10 mouse cellular contexts compared by ENCODE assay signal in the genomic region with DNA sequence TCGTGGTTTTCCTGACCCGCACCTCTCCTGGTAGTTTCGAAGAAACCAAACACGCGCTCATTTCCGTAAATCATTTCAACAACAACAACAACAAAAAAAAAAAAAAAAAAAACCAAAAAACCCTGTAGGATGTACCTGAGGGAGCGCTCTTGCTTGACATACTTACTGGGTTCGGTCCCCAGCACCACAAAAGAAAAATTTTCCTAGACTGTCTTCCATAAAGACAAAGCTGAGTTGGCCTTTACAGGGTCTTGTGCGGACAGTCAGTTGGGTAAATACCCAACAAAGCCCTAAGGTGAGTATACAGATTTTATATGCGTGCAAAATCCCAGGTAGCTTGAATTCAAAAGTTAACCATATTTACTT. TPM values are rescaled to one million over a fixed set of nuclear protein-coding genes. Genes with fewer than 3 reads are reported as not detected.
DNase-seq lines count a peak whose midpoint lies in the region; ATAC-seq and TF ChIP-seq lines count a peak whose summit lies in the region.
"Had no signal": no experiment of that assay in that cellular context is flagged by ENCODE, and none has a peak within 500 bp of the region (broad histone marks: within the 10 kb centered on the region; RNA-seq: fewer than 3 reads in every experiment).

No protein-coding gene starts in this region.

- ATAC-seq in erythroblast, adult 5-6 weeks (replicated peaks; ENCODE audit: low FRiP score, poor library complexity, severe bottlenecking): no peak
- peak; percentile 27; the same call in 1 of the 2 replicates for ATAC-seq in liver, embryonic 11.5 days (replicated peaks; ENCODE audit: low FRiP score)
- no peak for ATAC-seq in monocyte, adult 5-6 weeks (replicated peaks; ENCODE audit: insufficient number of reproducible peaks, low FRiP score, low TSS enrichment, poor library complexity, severe bottlenecking)

- no peak for TF ChIP-seq CTCF in spleen, adult 2 months (IDR thresholded peaks at IDR 0.05; ENCODE audit: extremely low read depth, insufficient read depth, insufficient read length, insufficient replicate concordance)

- DNase-seq in spleen, adult 2 months (ENCODE audit: low read depth in 1 of 2, low spot score in 2 of 2): no peak
- DNase-seq in spleen, postnatal 36 days (ENCODE audit: low spot score in 2 of 2): no peak
- no peak for DNase-seq in liver, embryonic 11.5 days (ENCODE audit: low spot score)
- DNase-seq in MN1 (ENCODE audit: low spot score): no peak
- no peak for DNase-seq in right cerebral cortex, postnatal 10 days (ENCODE audit: low spot score in 2 of 2)

- H3K27me3 ChIP-seq in erythroblast, embryonic 14.5 days (ENCODE audit: control insufficient read depth): no peaks in the 10 kb centered on the region
- no peaks in the 10 kb centered on the region for H3K27me3 ChIP-seq in spleen, adult 2 months (ENCODE audit: control insufficient read depth, insufficient read depth, low read length)
- no peaks in the 10 kb centered on the region for H3K27me3 ChIP-seq in liver, embryonic 11.5 days (replicated peaks; ENCODE audit: control insufficient read depth, insufficient read depth, low read length)

- peak overlapping the region; percentile 81 for H3K4me3 ChIP-seq in erythroblast, embryonic 14.5 days (replicated peaks)
- peak overlapping the region; percentile 73 for H3K4me3 ChIP-seq in spleen, adult 2 months (ENCODE audit: extremely low read depth, insufficient read depth, insufficient read length)
- peak overlapping the region; percentile 55 for H3K4me3 ChIP-seq in liver, embryonic 11.5 days (ENCODE audit: low read depth, low read length)

- H3K27ac ChIP-seq in spleen, adult 2 months (ENCODE audit: insufficient read depth, low read length): peak overlapping the region; percentile 0; the same call in 1 of the 2 replicates
- H3K27ac ChIP-seq in liver, embryonic 11.5 days (ENCODE audit: low read depth, low read length): no peak overlapping the region

- peak overlapping the region; percentile 71 for H3K9ac ChIP-seq in liver, embryonic 11.5 days (ENCODE audit: low read depth, low read length)

- peaks cover 31% of the 10 kb centered on the region for H3K36me3 ChIP-seq in erythroblast, embryonic 14.5 days (ENCODE audit: control insufficient read depth)
- H3K36me3 ChIP-seq in spleen, adult 2 months (ENCODE audit: control insufficient read depth, insufficient read depth, low read length): peaks cover 14% of the 10 kb centered on the region
- peaks cover 9% of the 10 kb centered on the region for H3K36me3 ChIP-seq in liver, embryonic 11.5 days (ENCODE audit: control insufficient read depth, insufficient read depth, low read length)

- 34% methylated on average over 10 of the region's 10 CpGs for WGBS in spleen, adult 2 months
- 16% methylated on average over 10 of the region's 10 CpGs for WGBS in liver, embryonic 11.5 days

- H3K4me1 ChIP-seq in erythroblast, embryonic 14.5 days (ENCODE audit: control insufficient read depth): peaks cover 27% of the 10 kb centered on the region
- H3K4me1 ChIP-seq in spleen, adult 2 months (ENCODE audit: control insufficient read depth, insufficient read depth, insufficient read length): no peaks in the 10 kb centered on the region
- H3K4me1 ChIP-seq in liver, embryonic 11.5 days (replicated peaks; ENCODE audit: control insufficient read depth, insufficient read depth, low read length): peaks cover 5% of the 10 kb centered on the region

- H3K9me3 ChIP-seq in erythroblast, embryonic 14.5 days (ENCODE audit: control insufficient read depth, low read length): no peaks in the 10 kb centered on the region
- H3K9me3 ChIP-seq in liver, embryonic 11.5 days (ENCODE audit: control insufficient read depth, low read length): no peaks in the 10 kb centered on the region

- peak overlapping the region; percentile 93 for H3K4me2 ChIP-seq in liver, embryonic 11.5 days

- no peak for TF ChIP-seq POLR2A in spleen, adult 2 months (IDR thresholded peaks at IDR 0.05; ENCODE audit: low read depth, low read length)

RNA-seq across cellular contexts. Expression of a gene that starts 0.3 kb away (rescaled TPM):
- polyA plus RNA-seq in erythroblast, embryonic 14.5 days (2012): 0.04 and 0.05 TPM in 2 replicates
- total RNA-seq in erythroblast, adult 5-6 weeks (2015; ENCODE audit: low replicate concordance): not detected in 2 replicates
- total RNA-seq in erythroblast, adult 5-6 weeks (2017; ENCODE audit: low replicate concordance): 1.1 TPM in 1 of 2 replicates, not detected in the other
- polyA plus RNA-seq in spleen, adult 2 months (2012; rRNA removed): 0.13 and 0.28 TPM in 2 replicates
- polyA plus RNA-seq in liver, embryonic 11.5 days (2014; fragmentation: Nextera tagmentation; extraction: Ambion mirVana): 2.4 and 2.8 TPM in 2 replicates
- total RNA-seq in monocyte, adult 5-6 weeks (2017): 1.1 TPM in 1 of 3 replicates, not detected in the others

RNA-seq across cellular contexts. Expression of a gene that starts 12.3 kb away (rescaled TPM):
- polyA plus RNA-seq in erythroblast, embryonic 14.5 days (2012): 0.08 and 0.09 TPM in 2 replicates
- total RNA-seq in erythroblast, adult 5-6 weeks (2015; ENCODE audit: low replicate concordance): 3.8 and 4.8 TPM in 2 replicates
- 1.7 and 2.2 TPM in 2 replicates for total RNA-seq in erythroblast, adult 5-6 weeks (2017; ENCODE audit: low replicate concordance)
- polyA plus RNA-seq in spleen, adult 2 months (2012; rRNA removed): 6.7 and 8.5 TPM in 2 replicates
- 13.5 and 16.6 TPM in 2 replicates for polyA plus RNA-seq in liver, embryonic 11.5 days (2014; fragmentation: Nextera tagmentation; extraction: Ambion mirVana)
- 33.0 to 51.1 TPM (median 36.4 TPM) in 3 replicates for total RNA-seq in monocyte, adult 5-6 weeks (2017)

RNA-seq across cellular contexts. Expression of a gene that starts 27.1 kb away (rescaled TPM):
- 0.37 and 0.41 TPM in 2 replicates for polyA plus RNA-seq in erythroblast, embryonic 14.5 days (2012)
- total RNA-seq in erythroblast, adult 5-6 weeks (2015; ENCODE audit: low replicate concordance): 1.3 TPM in 1 of 2 replicates, not detected in the other
- not detected in 2 replicates for total RNA-seq in erythroblast, adult 5-6 weeks (2017; ENCODE audit: low replicate concordance)
- polyA plus RNA-seq in spleen, adult 2 months (2012; rRNA removed): not detected in 2 replicates
- 1.1 and 1.5 TPM in 2 replicates for polyA plus RNA-seq in liver, embryonic 11.5 days (2014; fragmentation: Nextera tagmentation; extraction: Ambion mirVana)
- 0.76 to 0.97 TPM in 2 of 3 replicates, not detected in the other for total RNA-seq in monocyte, adult 5-6 weeks (2017)
- total RNA-seq: neutrophil, adult 5-6 weeks had no signal

RNA-seq across cellular contexts. Expression of a gene that starts 37.5 kb away (rescaled TPM):
- 0.01 TPM in 1 of 2 replicates, not detected in the other for polyA plus RNA-seq in erythroblast, embryonic 14.5 days (2012)
- not detected in 2 replicates for total RNA-seq in erythroblast, adult 5-6 weeks (2015; ENCODE audit: low replicate concordance)
- total RNA-seq in erythroblast, adult 5-6 weeks (2017; ENCODE audit: low replicate concordance): not detected in 2 replicates
- polyA plus RNA-seq in spleen, adult 2 months (2012; rRNA removed): 0.29 and 0.34 TPM in 2 replicates
- 0.90 and 1.1 TPM in 2 replicates for polyA plus RNA-seq in liver, embryonic 11.5 days (2014; fragmentation: Nextera tagmentation; extraction: Ambion mirVana)
- total RNA-seq in monocyte, adult 5-6 weeks (2017): 1.6 TPM in 1 of 3 replicates, not detected in the others
- total RNA-seq: neutrophil, adult 5-6 weeks had no signal
- polyA plus RNA-seq: C2C12 had no signal

RNA-seq across cellular contexts. Expression of a gene that starts 38.1 kb away (rescaled TPM):
- not detected in 2 replicates for polyA plus RNA-seq in erythroblast, embryonic 14.5 days (2012)
- total RNA-seq in erythroblast, adult 5-6 weeks (2015; ENCODE audit: low replicate concordance): not detected in 2 replicates
- total RNA-seq in erythroblast, adult 5-6 weeks (2017; ENCODE audit: low replicate concordance): not detected in 2 replicates
- not detected in 2 replicates for polyA plus RNA-seq in spleen, adult 2 months (2012; rRNA removed)
- not detected in 2 replicates for polyA plus RNA-seq in liver, embryonic 11.5 days (2014; fragmentation: Nextera tagmentation; extraction: Ambion mirVana)
- not detected in 3 replicates for total RNA-seq in monocyte, adult 5-6 weeks (2017)
- total RNA-seq: neutrophil, adult 5-6 weeks had no signal
- polyA plus RNA-seq: C2C12 had no signal
